Mouse (Mus musculus) embryonic facial prominence, embryonic 11.5 days (tissue): ENCODE measurements around the gene Eri3. TPM values are rescaled to one million over a fixed set of nuclear protein-coding genes. Genes with fewer than 3 reads are reported as not detected.

Source experiments
- ATAC-seq: fragments of 200-750 bp; cut with Nextera tagmentation; replicated peaks from 2 replicates; pipeline ENCODE4 v1.8.0; 2017; ENCODE audit warnings: low read depth; ENCODE audit not compliant: insufficient number of reproducible peaks, low FRiP score, low TSS enrichment
- DNase-seq: peaks from one replicate; pipeline ENCODE4 v3.0.0-alpha.2; 2015; ENCODE audit warnings: low spot score
- H3K27ac ChIP-seq: fragments of 300-500 bp; sonication (generic); replicated peaks from 2 replicates; pipeline ENCODE4 v1.5.1; 2014; ENCODE audit warnings: mild to moderate bottlenecking, low read depth, low read length, control low read depth
- H3K27me3 ChIP-seq: fragments of 300-500 bp; sonication (generic); 2 replicates; pipeline ENCODE4 v1.6.1; 2014; ENCODE audit warnings: mild to moderate bottlenecking, low read length, moderate library complexity, mixed read lengths; ENCODE audit not compliant: control insufficient read depth, insufficient read depth
- H3K36me3 ChIP-seq: fragments of 300-500 bp; sonication (generic); replicated peaks from 2 replicates; pipeline ENCODE4 v1.6.1; 2014; ENCODE audit warnings: low read depth, mild to moderate bottlenecking, low read length, moderate library complexity, mixed read lengths; ENCODE audit not compliant: control insufficient read depth, insufficient read depth
- H3K4me1 ChIP-seq: fragments of 300-500 bp; sonication (generic); 2 replicates; pipeline ENCODE4 v1.6.1; 2014; ENCODE audit warnings: low read length, mixed read lengths; ENCODE audit not compliant: control insufficient read depth, insufficient read depth
- H3K4me2 ChIP-seq: fragments of 300-500 bp; sonication (generic); 2 replicates; pipeline ENCODE4 v1.6.1; 2014; ENCODE audit warnings: low read depth, mild to moderate bottlenecking, control low read depth, low read length, moderate library complexity
- H3K4me3 ChIP-seq: fragments of 300-500 bp; sonication (generic); 2 replicates; pipeline ENCODE4 v1.5.1; 2014; ENCODE audit warnings: low read depth, low read length, control low read depth
- H3K9ac ChIP-seq: fragments of 300-500 bp; sonication (generic); replicated peaks from 2 replicates; pipeline ENCODE4 v1.6.1; 2014; ENCODE audit warnings: mild to moderate bottlenecking, control low read depth, low read length
- H3K9me3 ChIP-seq: fragments of 300-500 bp; sonication (generic); replicated peaks from 2 replicates; pipeline ENCODE4 v1.6.1; 2016; ENCODE audit warnings: mild to moderate bottlenecking, low read length, inconsistent platforms, mixed read lengths; ENCODE audit not compliant: control insufficient read depth
- WGBS: fragments of 180-500 bp; shearing (Covaris S2); extraction: QIAGEN DNeasy Blood & Tissue Kit; methylation state at CpG from one replicate; pipeline ENCODE4 v1.1.7; 2014; 5-methylcytosine and 5-hydroxymethylcytosine counted together
- polyA plus RNA-seq: library from polyadenylated mRNA; unstranded; fragments of >200 nt; fragmentation: Nextera tagmentation; extraction: Ambion mirVana; gene quantifications from 2 replicates; pipeline ENCODE4 v1.2.1, GENCODE M21; 2014

Gene Eri3
- 112 and 142 TPM in 2 replicates for polyA plus RNA-seq

DNA sequence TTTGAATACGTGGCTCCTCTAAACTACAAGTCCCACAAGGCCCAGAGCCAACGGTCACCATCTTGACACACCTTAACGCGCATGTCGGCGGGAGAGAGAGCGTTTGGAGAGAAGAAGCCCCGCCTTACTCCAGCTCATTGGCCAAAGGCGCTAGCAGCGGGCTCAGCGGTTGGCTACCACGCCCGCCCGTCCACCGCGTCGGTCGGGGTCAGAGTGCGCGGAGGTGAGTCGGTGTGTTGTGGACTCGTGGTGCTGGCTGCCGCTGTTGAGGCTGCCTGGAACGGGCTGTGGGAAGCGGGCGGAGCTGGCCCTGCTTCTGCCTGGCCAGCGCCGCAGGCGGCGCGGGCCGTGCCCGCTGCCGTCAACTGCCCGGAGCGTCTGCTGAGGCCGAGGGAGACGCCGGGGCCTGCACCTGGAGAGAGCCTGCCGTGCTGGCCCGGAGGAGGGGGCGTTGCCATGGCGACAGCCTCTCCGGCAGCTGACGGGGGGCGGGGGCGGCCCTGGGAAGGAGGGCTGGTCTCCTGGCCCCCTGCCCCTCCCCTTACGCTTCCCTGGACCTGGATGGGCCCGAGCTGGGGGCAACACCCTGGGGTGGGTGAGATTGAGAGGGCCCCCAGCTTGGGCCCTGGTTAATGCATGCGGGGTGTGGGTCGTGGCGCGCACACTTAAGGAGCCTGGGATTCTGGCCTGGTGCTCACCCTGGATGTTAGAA lies at the start of gene Eri3:
Eri3 (plus strand) TSS at position 226 of the 712 bp plus-strand sequence.
- WGBS = 0% methylated on average over 45 of the region's 53 CpGs
- peak within 1 kb of the TSS; percentile 87 for H3K4me3 ChIP-seq
- H3K36me3 ChIP-seq = no peaks in the 10 kb centered on the region
- no peaks in the 10 kb centered on the region for H3K4me1 ChIP-seq
- no peaks in the 10 kb centered on the region for H3K9me3 ChIP-seq
- H3K27me3 ChIP-seq = no peaks in the 10 kb centered on the region
- H3K4me2 ChIP-seq = peak within 1 kb of the TSS; percentile 75
- ATAC-seq (peak; percentile 99), DNase-seq (peak; percentile 99)
- peak within 1 kb of the TSS; percentile 38 for H3K27ac ChIP-seq
- peak within 1 kb of the TSS; percentile 79 for H3K9ac ChIP-seq

DNA sequence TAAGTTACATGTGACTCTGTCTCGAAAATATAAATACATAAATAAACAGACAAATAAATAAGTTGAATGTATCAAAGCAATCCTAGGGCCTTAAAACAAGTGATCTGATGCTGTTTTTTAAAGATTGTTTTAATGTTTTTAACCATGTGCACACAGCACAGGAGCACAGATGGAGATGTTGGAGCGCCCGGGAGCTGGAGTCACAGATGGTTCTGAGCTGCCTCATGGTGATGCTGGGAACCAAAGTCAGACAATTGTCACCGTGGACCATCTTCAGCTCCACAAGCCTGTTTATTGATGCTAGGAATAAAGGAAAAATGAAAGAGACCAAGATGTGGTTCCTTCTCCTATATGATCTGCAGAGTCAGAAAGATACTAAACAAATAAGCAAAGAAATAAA lies 31.9 kb upstream of the Eri3 start:
- Histone ChIP-seq H3K4me3 (no peak overlapping the region), H3K27ac (no peak overlapping the region), H3K4me2 (no peak overlapping the region), H3K9me3 (no peaks in the 10 kb centered on the region), H3K36me3 (no peaks in the 10 kb centered on the region), H3K4me1 (no peaks in the 10 kb centered on the region), H3K27me3 (no peaks in the 10 kb centered on the region), H3K9ac (no peak overlapping the region)
- no peak for DNase-seq
- no peak for ATAC-seq
- 90% methylated on average over 4 of the region's 4 CpGs for WGBS

DNA sequence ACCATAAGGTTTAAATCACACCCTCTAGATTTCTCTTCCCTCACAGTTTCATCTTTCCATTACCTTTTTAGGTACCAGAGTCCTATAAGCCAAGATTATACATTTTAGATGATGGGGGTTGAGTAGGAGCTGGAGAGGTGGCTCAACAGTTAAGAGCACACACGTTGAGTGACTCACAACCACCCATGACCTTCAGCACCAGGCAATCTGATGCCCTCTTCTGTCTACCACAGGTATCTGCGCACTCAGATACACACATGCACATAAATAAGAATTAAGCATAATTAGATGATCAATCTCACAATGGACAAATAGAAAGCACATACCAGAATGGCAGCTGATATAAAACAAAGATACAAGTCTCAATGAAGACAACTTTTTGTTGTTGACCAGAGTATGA lies 28.8 kb upstream of the Eri3 start:
- ATAC-seq (no peak), DNase-seq (no peak)
- Histone ChIP-seq H3K27ac (no peak overlapping the region), H3K4me3 (no peak overlapping the region), H3K9ac (no peak overlapping the region), H3K4me2 (no peak overlapping the region), H3K4me1 (no peaks in the 10 kb centered on the region), H3K9me3 (no peaks in the 10 kb centered on the region), H3K36me3 (no peaks in the 10 kb centered on the region), H3K27me3 (no peaks in the 10 kb centered on the region)
- WGBS = 68% methylated on average over 2 of the region's 2 CpGs

DNA sequence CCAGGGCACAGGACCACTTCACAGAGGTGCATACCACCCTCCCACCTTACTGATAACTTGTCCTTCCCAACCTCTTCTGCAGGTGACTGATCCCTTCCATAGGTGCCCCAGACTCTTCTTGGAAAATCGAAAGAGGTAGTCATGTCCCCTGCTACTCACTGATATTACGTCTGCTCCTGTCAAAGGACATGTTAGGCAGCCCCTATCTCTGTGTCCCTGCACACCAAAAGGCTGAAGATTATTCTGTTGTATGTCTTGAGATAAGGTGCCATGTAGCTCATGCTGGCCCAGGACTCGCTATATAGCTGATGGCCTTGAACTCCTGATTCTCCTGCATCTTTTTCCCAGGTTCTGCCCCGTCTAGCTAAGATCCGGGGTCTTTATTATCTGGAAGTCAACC lies 24.2 kb upstream of the Eri3 start:
- Histone ChIP-seq H3K36me3 (no peaks in the 10 kb centered on the region), H3K27me3 (no peaks in the 10 kb centered on the region), H3K27ac (no peak overlapping the region), H3K9ac (no peak overlapping the region), H3K4me1 (no peaks in the 10 kb centered on the region; the same call in 1 of the 2 replicates), H3K4me2 (no peak overlapping the region), H3K9me3 (no peaks in the 10 kb centered on the region), H3K4me3 (no peak overlapping the region)
- ATAC-seq (no peak), DNase-seq (no peak)
- 91% methylated on average over 5 of the region's 5 CpGs for WGBS

DNA sequence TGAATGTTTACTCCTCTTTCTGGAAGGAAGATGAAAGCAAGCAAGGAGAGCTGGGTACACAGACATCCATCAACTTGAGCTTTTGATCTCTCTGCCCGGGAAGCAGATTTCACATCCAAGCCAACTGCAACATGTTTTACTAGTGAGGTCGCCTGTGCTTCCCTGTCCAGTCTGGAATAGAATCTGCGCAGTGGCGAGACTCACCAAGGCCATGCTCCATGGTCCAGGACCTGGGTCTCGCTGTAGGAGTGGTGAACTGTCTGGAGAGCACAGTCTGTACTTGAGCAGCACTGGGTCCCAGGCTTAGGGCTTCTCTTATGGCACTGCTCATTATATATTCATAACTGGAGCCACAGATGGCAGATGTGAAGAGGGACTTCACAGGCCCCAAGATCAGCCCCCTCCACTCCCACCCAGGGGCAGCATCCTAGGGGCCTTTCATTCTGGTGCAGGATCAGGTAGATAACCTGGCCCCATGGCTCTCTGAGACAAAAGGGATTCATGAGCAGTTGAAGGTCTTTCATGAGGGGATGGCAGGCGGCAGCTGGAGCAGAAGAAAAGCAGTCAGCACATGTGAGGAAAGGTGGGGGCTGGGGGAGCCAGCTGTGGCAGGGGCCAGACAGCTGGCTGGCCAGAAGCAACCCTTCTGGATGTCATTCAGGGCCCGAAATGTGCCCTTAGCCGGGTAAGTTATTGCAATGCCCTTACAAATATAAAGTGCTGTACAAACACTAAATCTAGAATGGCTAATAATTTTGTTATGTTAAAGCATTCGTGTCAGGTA lies 22.9 kb upstream of the Eri3 start:
- no peak for DNase-seq
- H3K27ac ChIP-seq = no peak overlapping the region
- 61% methylated on average over 9 of the region's 9 CpGs for WGBS

DNA sequence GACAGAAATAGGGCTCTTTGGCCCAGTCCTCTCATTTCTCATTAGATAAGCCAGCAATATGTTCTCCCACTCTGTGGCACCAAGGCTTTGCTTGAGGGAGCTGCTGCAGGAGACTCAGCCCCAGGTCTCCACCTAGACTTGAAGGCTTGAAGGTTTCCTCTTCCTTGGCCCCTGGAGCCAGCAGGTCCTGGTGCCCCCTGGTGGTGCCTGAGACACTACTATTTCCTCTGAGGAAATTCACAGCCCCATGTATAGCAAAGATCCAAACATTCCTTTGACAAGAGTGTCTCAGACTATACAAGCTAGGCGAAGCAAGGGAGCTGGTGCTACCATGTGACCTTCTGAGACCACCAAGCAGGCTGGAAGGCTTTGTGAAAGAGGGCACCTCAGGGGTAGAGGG lies 22.2 kb upstream of the Eri3 start:
- ATAC-seq (no peak), DNase-seq (peak; percentile 71)
- WGBS = 16% methylated on average over 1 of the region's 1 CpGs
- H3K27me3 ChIP-seq = no peaks in the 10 kb centered on the region
- H3K4me3 ChIP-seq = no peak overlapping the region
- no peaks in the 10 kb centered on the region; the same call in 1 of the 2 replicates for H3K4me1 ChIP-seq
- H3K9ac ChIP-seq = no peak overlapping the region
- H3K4me2 ChIP-seq = no peak overlapping the region
- H3K36me3 ChIP-seq = no peaks in the 10 kb centered on the region
- no peak overlapping the region for H3K27ac ChIP-seq
- no peaks in the 10 kb centered on the region for H3K9me3 ChIP-seq

More for the DNA sequence above, 22.9 kb upstream of the Eri3 start:
- H3K4me3 ChIP-seq = no peak overlapping the region
- H3K9me3 ChIP-seq = no peaks in the 10 kb centered on the region
- ATAC-seq = no peak
- no peaks in the 10 kb centered on the region for H3K27me3 ChIP-seq
- H3K4me1 ChIP-seq = no peaks in the 10 kb centered on the region; the same call in 1 of the 2 replicates
- H3K9ac ChIP-seq = no peak overlapping the region
- H3K36me3 ChIP-seq = no peaks in the 10 kb centered on the region
- H3K4me2 ChIP-seq = no peak overlapping the region

DNA sequence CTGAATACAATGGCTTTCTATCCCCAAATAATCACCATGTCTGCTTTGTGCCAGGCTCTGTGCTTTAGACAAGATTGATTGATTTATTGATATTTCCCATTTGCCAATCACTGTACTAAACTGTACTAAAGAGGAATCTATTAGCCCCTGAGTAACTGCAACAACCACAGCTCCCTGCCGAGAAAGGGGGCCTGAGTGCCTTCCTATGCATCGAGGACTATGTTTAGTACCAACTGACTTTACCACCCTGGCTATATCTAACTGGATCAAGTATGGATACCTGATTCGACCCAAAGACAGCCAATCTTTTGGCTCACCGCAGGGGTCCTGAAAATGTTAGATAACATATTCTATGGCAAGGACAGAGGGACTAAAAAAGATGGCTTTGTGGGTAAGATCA lies 20.3 kb upstream of the Eri3 start:
- 76% methylated on average over 4 of the region's 4 CpGs for WGBS
- Histone ChIP-seq H3K4me2 (no peak overlapping the region), H3K27me3 (no peaks in the 10 kb centered on the region), H3K9me3 (no peaks in the 10 kb centered on the region), H3K36me3 (no peaks in the 10 kb centered on the region), H3K9ac (no peak overlapping the region), H3K4me1 (no peaks in the 10 kb centered on the region; the same call in 1 of the 2 replicates), H3K27ac (no peak overlapping the region), H3K4me3 (no peak overlapping the region)
- DNase-seq = no peak
- ATAC-seq = no peak
